Mouse (Mus musculus): ENCODE measurements around the gene Met. TPM values are rescaled to one million over a fixed set of nuclear protein-coding genes. Genes with fewer than 3 reads are reported as not detected.

The Met gene
- total RNA-seq, 2 experiments from 2014 or later, result 29.9 to 30.6 TPM

DNA sequence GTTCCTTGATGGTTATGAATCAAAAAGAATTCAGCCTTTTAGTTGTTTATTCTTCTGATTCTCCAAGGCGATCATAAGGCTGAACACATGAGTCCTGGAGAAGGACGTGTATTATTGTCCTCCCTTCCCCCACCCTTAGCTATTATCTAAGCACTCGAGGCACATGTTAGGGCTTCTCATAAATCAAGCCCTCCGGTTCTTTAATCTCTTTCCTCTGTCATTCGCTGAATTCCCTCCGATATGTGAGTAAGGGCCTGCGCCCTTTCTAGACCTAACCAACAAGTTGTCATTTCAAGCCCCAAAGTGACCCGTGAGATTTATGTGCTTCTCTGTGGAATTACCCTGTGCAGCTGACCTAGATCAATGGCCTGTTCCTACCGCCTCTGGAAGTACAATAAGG is 81.9 kb downstream of the Met start:
- no peak for ATAC-seq (replicated peaks; ENCODE audit: poor library complexity, severe bottlenecking)

DNA sequence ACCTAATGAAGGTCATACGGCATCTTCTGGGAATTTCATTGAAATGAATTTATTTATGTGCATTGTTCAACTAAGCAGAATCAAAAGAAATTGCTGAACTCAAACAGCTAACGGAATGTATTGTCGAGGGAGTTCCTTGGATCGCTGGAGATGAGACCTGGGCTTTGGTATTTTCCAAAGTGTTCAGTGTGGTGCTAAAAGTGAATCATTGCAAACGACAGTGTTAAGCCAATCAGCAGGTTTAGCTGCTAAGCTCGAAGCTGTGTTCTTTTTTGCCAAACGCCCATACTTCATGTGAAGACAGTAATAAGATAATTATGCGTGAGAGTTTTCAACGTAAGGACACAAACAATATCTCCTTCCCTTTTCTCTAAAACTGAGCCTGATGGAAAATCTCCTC is 82.7 kb downstream of the Met start:
- ATAC-seq (replicated peaks; ENCODE audit: poor library complexity, severe bottlenecking), result no peak

DNA sequence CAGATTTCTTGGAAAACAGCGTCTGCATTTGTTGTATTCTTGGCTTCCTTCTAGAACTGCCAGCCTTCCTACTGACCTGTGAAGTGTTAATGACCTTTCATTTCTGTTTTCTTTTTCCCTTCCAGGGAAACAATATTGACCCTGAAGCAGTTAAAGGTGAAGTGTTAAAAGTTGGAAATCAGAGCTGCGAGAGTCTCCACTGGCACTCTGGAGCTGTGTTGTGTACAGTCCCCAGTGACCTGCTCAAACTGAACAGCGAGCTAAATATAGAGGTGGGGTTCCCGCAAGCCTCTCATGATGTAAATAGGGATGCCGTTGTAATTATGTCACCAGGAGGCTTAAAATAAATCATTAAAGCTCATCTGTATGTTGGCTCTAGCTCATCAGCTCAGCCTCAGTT is 83.2 kb downstream of the Met start:
- ATAC-seq (replicated peaks; ENCODE audit: poor library complexity, severe bottlenecking), result no peak

DNA sequence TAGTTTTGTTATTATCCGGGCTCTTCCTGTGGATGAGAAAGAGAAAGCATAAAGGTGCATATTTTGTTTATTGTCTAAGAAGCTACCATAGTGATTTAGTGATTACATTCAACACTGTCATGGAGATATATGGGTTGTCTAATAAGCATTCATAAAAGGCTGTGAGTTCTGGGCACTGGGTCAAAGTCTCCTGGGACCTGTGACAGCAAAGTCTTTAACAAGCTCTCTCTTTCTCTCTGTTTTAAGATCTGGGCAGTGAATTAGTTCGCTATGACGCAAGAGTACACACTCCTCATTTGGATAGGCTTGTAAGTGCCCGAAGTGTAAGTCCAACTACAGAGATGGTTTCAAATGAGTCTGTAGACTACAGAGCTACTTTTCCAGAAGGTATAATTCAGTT is 85.2 kb downstream of the Met start:
- ATAC-seq (replicated peaks; ENCODE audit: poor library complexity, severe bottlenecking), result no peak

DNA sequence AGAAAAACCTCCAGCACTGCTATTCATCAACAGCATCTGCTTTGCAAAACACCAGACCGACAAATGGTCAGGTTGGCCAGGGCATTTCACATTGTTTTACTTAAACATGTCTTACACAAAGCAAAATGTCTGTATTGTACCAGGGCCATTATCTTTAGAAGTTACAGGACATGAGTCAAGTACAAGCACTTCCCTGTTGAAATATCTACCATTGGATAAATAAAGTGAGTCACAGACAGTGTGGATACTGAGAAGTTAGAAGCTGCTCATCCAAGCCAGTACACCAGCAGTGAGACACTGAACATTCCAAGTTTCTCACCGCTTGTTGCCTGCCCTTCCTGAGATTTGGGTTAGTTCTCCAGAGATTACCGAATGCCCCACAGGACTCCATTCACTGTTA is 86.0 kb downstream of the Met start:
- no peak for ATAC-seq (replicated peaks; ENCODE audit: poor library complexity, severe bottlenecking)

DNA sequence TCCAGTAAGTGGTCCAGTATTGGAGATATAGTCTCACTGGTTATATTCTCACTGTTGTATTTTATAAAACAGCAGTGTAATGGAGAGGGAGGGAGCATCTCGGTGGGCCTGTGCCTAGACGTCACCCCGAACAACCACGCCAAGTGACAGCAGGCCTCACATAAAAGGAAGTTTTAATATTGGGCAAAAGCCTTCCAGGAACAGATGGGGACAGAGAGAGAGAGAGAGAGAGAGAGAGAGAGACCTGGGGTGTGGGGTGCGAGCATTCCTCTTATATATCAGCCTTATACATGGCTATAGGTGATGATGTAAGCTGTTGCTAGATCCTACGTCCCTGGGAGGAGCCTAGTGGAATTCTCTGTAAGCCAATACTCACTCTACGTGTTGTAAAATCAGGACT is 90.7 kb downstream of the Met start:
- no peak for ATAC-seq (replicated peaks; ENCODE audit: poor library complexity, severe bottlenecking)

DNA sequence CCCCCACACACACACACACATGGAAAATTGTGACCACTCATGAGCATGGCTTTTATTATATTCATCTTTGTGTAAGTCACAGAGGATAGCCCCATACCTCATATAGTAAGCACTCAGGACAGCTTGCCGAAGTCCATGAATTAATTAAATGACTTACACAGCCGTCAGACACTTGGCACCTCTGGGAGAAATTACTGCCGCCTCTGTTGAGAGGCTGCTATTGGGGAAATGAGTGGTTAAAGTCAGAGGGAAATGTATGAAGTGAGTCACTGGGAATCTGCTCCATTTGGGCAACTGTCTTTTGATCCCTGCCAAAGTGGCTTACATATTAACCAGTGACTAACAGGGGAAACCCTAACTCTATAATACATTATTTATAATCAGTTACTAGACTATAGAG is 91.2 kb downstream of the Met start:
- ATAC-seq (replicated peaks; ENCODE audit: poor library complexity, severe bottlenecking), result no peak

DNA sequence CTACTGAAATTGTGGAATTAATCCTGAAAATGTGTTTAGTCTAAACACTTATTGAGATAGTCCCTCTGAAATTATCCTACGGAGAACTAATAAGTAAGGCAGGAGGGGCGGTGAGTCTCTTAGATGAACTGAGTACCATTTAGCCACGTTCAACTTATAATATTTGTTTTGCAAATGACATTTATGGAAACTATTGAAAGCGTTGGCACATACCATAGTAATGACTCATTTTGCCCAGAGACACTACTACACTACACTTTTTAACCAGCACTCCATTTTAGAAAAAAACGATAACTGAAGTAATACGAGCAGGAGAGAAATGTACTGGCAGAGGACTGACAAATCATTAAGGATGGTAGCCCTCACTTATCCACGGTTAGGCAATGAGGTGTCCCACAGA is 92.1 kb downstream of the Met start:
- ATAC-seq (replicated peaks; ENCODE audit: poor library complexity, severe bottlenecking), result no peak

DNA sequence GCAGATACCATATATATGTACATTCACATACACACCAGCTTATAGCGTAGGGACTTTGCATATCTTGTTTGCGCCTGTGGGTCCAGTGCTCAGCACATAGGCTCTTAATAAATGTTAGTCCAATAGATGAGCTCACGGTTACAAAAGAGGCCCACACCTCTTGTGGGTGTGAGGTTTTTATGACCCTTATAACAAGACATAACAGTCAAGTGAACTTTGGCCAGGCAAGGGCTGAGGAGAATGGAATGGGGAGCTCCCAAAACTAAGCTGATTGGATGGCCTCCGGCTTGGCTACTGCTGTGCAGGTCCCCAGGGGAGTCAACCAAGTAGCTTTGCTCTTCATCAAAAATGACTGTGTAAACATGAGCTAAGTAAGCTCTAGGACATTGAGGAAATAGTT is 96.1 kb downstream of the Met start:
- no peak for ATAC-seq (replicated peaks; ENCODE audit: poor library complexity, severe bottlenecking)

DNA sequence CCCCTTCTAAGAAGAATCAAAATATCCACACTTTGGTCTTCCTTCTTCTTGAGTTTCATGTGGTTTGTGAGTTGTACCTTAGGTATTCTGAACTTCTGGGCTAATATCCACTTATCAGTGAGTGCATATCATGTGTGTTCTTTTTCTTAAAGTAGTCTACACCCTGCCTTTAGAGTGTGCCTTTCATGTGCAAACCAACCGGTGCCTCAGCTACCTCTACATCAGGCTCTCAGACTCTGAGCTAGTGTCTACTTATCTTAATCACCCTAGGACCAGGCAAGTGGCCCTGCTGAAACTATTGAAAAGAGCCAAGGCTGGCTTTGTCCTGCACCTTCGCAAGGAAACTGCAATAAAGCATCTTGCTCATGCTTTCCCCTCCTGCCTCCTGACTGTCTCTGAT is 97.7 kb downstream of the Met start:
- no peak for ATAC-seq (replicated peaks; ENCODE audit: poor library complexity, severe bottlenecking)

DNA sequence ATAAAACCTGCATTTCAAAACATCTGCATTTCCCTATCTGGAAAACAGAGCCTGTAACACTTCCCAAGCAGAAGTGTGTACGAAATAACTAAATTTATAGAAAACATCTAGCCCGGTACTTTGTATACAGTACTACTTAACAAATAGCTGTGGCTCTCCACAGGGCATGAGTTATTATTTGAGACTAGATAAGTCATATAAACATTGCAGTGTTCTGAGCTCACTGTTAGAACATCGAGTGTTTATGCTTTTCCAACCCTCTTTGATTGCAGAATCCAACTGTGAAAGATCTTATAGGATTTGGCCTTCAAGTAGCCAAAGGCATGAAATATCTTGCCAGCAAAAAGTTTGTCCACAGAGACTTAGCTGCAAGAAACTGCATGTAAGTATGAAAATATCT is 98.3 kb downstream of the Met start:
- ATAC-seq (replicated peaks; ENCODE audit: poor library complexity, severe bottlenecking), result no peak

DNA sequence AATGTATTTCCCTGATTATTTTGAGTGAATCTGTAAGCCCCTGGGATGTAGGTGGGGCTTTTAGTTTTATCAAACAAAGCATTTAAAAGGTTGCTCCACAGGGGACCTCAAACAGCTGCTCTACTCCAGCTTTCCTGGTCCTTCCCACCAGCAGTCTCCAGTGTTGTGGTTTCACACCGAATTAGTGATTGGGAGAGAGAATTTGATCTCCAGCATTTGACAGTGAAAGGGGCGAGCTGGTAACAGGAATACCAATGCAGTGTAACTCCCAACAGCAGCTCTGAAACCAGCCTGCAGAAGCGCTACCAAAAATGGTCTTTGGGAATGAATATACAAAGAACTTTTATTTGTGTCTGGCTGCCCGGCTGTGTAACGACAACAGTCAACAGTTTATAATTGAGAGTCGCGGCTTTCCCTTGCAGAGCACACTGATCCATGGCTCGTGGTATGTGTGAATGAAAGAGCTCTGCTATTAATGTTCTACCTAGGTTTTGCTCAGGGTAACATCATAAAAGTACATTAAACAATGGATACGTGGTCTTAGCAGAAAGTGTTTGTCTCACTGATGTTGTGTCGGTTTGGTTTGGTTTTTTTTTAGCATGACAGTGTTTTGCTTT is 99.0 kb downstream of the Met start:
- ATAC-seq (replicated peaks; ENCODE audit: poor library complexity, severe bottlenecking), result no peak

DNA sequence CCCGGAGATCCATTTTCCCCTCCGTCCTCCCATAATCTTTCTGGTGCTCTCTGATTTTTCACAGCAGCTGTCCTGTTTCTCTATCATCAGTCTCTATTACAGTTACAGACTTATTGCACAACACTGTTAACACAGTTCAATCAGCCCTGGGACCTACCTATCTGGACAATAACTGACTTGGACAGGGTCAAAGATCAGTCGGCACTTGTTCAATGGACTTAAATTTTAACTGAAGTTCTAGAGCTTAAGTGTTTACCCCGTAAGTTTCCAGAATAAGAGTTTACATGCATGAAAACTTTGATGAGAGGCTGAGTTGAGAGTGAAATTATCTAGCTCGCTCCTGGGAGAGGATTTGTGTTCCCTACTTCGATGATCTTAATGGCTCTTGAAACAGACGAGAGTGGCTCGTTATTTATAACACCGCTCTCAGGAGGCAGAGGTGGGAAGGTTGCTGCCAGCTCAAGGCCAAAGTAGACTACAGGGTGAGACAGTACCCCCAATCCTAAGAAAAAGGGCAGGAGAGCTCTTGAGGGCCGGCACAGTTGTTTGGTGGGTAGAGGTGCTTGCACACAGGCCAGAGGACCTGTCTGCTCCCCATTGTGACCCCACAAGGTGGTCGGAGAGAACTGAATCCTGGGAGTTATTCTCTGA is 105.2 kb downstream of the Met start:
- no peak for ATAC-seq (replicated peaks; ENCODE audit: poor library complexity, severe bottlenecking)

DNA sequence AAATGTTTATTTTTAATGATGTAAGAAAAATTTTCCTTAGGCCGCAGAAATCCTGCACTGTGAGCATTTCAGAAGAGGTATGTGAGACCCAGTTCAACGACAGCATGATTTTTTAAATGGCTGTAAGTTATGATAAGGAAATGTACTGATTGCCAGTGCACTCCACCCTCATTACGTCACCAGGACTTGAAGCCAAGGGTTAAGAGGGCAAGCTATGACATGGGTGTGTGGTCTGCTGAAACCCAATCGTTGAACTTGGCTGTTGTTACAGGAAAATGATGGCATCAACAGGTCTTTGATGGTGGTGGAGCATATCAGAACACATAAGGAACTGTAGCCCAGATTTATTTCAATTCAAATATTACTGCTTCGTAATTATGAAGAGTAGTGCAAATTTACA is 109.6 kb downstream of the Met start:
- ATAC-seq (replicated peaks; ENCODE audit: poor library complexity, severe bottlenecking), result no peak

DNA sequence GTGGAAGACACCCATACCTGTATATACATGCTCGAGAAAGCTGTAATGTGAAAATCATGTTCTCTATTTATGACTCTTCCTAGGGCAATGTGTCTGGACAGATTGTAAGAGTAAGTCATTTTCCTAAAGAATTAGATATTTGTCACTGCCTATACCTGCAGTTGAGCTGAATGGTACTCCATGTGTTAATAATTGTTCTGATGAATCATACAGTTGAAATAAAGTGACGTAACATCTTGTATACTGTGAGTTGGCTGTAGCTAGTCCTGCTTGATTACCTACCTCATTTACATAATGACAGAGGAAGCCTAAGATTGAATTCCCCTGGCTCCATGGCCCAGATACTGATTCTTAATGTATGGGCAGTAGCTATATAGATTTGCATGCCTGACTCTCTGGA is 110.1 kb downstream of the Met start:
- ATAC-seq (replicated peaks; ENCODE audit: poor library complexity, severe bottlenecking), result no peak

DNA sequence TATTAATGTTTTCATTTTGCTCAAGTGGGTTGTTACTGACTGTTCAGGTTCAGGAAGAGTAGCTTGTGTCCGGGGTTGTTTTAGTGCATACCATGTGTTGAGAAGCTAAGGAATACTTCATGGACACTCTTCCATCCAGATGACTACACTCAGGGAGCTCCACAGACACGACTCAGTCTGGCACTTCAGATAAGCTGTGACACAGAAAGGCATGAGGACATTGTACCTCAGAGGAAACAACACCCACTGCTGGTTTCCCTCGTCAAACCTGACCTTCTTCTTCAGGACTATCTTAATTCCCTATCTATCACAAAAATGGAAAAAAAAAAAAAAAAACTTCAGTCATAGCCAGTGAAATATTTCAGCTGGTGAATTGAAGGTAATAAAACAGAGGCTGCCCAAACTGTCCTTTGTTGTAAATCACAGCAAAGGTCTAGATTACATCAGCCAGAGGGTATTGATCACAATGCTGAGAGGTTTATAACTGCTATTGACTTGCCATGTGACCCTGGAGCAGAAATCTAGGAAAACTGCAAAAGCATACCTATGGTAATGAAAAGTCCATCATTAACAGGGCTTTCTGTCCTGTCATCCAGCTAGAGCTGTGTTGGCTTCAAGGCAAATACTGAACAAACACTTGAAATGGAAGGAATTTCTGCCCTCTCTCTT is 114.6 kb downstream of the Met start:
- ATAC-seq (replicated peaks; ENCODE audit: poor library complexity, severe bottlenecking), result no peak

DNA sequence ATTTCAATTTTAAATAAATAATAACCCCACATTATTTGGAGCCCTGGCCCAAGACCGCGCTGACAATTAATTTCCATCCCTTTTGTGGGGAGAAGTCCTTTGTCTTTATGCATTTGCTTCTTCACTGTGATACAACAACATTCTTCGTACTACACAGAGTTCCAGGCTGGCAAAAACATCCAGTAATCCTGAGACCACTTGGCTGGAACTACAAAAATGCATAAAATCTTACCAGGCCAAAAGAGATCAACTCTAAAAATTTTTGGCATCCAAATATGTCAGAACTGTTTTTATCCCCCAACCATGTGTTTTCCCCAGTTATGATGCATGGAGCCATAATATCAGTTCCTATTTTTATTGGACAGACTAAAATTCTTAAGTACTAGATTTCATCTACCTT is 116.7 kb downstream of the Met start:
- no peak for ATAC-seq (replicated peaks; ENCODE audit: poor library complexity, severe bottlenecking)

DNA sequence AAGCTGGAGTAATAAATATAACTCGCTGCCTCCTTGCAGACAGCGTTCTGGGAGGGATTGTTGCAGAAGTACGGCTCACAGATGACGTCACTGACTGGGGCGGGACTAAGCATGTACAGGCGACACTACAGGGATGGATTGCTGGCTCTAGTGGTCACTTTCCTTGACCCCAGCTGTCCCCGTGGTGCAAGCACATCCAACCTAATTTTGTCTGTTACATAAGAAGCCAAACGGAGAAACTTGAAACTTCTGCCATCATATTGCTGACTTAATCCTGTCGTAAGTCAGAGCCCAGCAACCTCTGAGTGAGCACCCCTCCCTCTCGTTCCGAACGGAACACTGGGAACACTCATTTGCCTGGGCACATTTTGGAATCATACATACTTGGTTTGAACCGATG is 120.4 kb downstream of the Met start:
- ATAC-seq (replicated peaks; ENCODE audit: poor library complexity, severe bottlenecking), result peak; percentile 98

DNA sequence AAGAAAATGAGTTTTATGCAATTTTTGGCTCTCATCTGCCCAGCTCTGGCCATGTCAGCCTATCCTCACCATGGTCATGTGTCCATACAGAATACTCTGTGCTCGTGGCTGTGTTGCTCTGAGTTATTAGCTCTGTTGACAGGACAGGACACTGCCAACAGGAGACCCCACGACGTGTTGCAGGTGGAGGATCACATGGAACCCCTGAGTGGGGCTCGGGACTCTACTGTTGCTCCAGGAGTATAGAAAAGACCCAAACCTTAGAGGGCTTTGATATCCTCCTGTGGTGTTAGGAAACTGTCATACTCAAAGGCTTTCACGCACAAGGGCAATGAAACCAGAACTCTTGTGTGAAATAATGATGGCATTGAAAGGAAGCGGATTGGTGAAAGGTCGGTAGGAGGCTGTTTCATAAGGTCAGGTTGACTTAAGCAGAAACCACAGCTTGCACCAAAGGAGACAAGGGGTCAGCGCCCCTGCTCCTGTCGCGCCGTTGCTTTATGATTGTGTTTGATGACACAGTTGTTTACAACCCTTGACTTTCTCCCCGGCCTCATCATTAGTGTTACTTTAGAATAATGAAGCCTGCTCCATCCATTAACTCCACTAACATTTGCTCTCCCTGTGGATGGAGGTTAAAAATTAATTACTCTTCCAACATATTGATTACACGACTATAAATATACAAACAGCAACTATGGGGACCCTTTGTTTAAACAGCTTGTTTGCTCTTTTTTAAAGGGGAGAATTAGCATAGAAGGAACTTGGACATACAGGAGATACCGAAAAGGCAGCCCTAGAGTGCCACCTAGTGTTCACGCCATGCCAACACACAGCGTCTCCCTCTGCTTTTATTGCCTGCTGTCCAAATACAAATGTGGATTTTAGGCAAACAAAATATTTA is 125.7 kb downstream of the Met start:
- peak; percentile 95 for ATAC-seq (replicated peaks; ENCODE audit: poor library complexity, severe bottlenecking)

DNA sequence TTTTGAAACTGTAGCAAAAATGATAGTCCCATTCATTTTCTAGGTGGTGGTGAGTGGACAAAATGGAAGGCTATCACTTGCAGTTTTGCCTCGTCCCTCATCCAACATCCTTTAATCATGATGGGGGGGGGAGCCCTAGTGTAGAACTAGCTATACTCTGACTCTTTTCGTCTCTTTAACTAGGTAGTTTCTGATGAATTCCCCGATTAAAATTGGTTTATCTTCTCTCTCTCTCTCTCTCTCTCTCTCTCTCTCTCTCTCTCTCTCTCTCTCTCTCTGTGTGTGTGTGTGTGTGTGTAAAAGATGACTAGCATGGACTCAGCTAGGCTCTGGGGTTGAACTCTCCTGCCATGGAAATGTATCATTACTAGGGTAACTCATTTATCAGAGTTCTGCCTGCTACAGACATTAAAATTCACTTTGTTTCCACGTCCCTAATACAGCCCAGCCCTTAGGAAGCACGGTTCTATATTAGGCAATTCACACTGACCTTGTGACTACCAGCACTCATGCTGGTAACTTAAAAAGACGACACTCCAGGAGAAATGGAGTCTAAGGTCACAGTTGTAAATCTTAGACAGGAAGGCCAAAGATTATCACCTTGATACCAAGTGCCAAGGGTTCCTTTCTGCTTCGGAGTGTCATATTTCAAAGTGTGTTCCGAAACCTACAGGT is 126.5 kb downstream of the Met start:
- no peak for ATAC-seq (replicated peaks; ENCODE audit: poor library complexity, severe bottlenecking)

DNA sequence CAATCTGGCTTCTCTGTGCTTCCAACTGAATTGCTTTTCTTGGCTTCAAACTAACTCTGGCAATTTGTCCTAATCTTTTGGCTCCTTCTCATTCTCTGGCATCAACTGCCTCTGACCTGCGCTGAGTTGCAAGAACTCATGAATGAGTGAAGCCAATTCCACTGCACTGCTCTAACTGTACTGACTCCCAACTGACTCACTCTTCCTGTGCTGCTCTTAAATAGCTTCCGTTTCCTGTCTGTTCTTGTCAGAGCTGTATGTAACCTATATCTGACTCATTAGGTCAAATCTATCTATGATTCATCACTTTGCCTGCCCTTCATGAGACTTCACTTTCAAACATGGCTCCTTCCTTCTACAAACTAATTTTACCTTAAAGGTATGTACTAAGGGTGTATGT is 130.4 kb downstream of the Met start:
- ATAC-seq (replicated peaks; ENCODE audit: poor library complexity, severe bottlenecking), result no peak
